Mouse (Mus musculus): ENCODE results near the gene Kansl1l. TPM values are rescaled to one million over a fixed set of nuclear protein-coding genes. Genes with fewer than 3 reads are reported as not detected.

Kansl1l gene
- polyA plus RNA-seq, 1 experiment, result 9.7 TPM

- peaks cover 7% of the 10 kb centered on the region for H3K36me3 ChIP-seq (ENCODE audit: control insufficient read depth, insufficient read depth, low read length)
Measured at GRCm38 (mm10) chr1:66804710-66805109, 12.7 kb downstream of the Kansl1l start.

GRCm38 (mm10) chr1:66797962-66798361 is 19.4 kb downstream of the Kansl1l start:
- Histone ChIP-seq H3K4me3 (ENCODE audit: insufficient read depth, low read depth, low read length) (no peak overlapping the region), H3K36me3 (ENCODE audit: control insufficient read depth, insufficient read depth, low read length) (peaks cover 9% of the 10 kb centered on the region), H3K4me1 (ENCODE audit: control insufficient read depth, insufficient read depth, low read length) (no peaks in the 10 kb centered on the region), H3K27ac (ENCODE audit: insufficient read depth, low read depth, low read length) (no peak overlapping the region), H3K27me3 (replicated peaks; ENCODE audit: control insufficient read depth, insufficient read depth, low read length) (no peaks in the 10 kb centered on the region)
- DNase-seq, result no peak
- 91% methylated on average over 2 of the region's 2 CpGs for WGBS
- TF ChIP-seq CTCF (conservative IDR thresholded peaks at IDR 0.05; ENCODE audit: insufficient read depth, insufficient read length, low read depth, low read length) (no peak), POLR2A (IDR thresholded peaks at IDR 0.05; ENCODE audit: low read depth, low read length) (no peak)

More at GRCm38 (mm10) chr1:66804710-66805109, 12.7 kb downstream of the Kansl1l start:
- Histone ChIP-seq H3K27me3 (replicated peaks; ENCODE audit: control insufficient read depth, insufficient read depth, low read length) (no peaks in the 10 kb centered on the region), H3K27ac (ENCODE audit: insufficient read depth, low read depth, low read length) (no peak overlapping the region), H3K4me3 (ENCODE audit: insufficient read depth, low read depth, low read length) (no peak overlapping the region), H3K4me1 (ENCODE audit: control insufficient read depth, insufficient read depth, low read length) (0 out of 2 replicates have a peak, but pooled peaks cover under 1% of the 10 kb centered on the region)
- no peak for DNase-seq
- WGBS, result 65% methylated on average over 5 of the region's 5 CpGs
- TF ChIP-seq CTCF (conservative IDR thresholded peaks at IDR 0.05; ENCODE audit: insufficient read depth, insufficient read length, low read depth, low read length) (no peak), POLR2A (IDR thresholded peaks at IDR 0.05; ENCODE audit: low read depth, low read length) (no peak)

- Histone ChIP-seq H3K27ac (ENCODE audit: insufficient read depth, low read depth, low read length) (no peak overlapping the region), H3K4me3 (ENCODE audit: insufficient read depth, low read depth, low read length) (no peak overlapping the region), H3K27me3 (replicated peaks; ENCODE audit: control insufficient read depth, insufficient read depth, low read length) (no peaks in the 10 kb centered on the region), H3K36me3 (ENCODE audit: control insufficient read depth, insufficient read depth, low read length) (peaks cover 2% of the 10 kb centered on the region; the same call in 1 of the 2 replicates), H3K4me1 (ENCODE audit: control insufficient read depth, insufficient read depth, low read length) (no peaks in the 10 kb centered on the region)
- TF ChIP-seq POLR2A (IDR thresholded peaks at IDR 0.05; ENCODE audit: low read depth, low read length) (no peak), CTCF (conservative IDR thresholded peaks at IDR 0.05; ENCODE audit: insufficient read depth, insufficient read length, low read depth, low read length) (no peak)
- 69% methylated on average over 2 of the region's 2 CpGs for WGBS
- DNase-seq, result peak; percentile 23
Measured at GRCm38 (mm10) chr1:66792838-66793466, 24.4 kb downstream of the Kansl1l start.

GRCm38 (mm10) chr1:66782296-66782695 is 35.1 kb downstream of the Kansl1l start:
- Histone ChIP-seq H3K4me3 (ENCODE audit: insufficient read depth, low read depth, low read length) (no peak overlapping the region), H3K4me1 (ENCODE audit: control insufficient read depth, insufficient read depth, low read length) (no peaks in the 10 kb centered on the region), H3K27me3 (replicated peaks; ENCODE audit: control insufficient read depth, insufficient read depth, low read length) (no peaks in the 10 kb centered on the region), H3K36me3 (ENCODE audit: control insufficient read depth, insufficient read depth, low read length) (no peaks in the 10 kb centered on the region), H3K27ac (ENCODE audit: insufficient read depth, low read depth, low read length) (no peak overlapping the region)
- 55% methylated on average over 2 of the region's 2 CpGs for WGBS
- DNase-seq, result no peak
- TF ChIP-seq CTCF (conservative IDR thresholded peaks at IDR 0.05; ENCODE audit: insufficient read depth, insufficient read length, low read depth, low read length) (no peak), POLR2A (IDR thresholded peaks at IDR 0.05; ENCODE audit: low read depth, low read length) (no peak)

- 75% methylated on average over 4 of the region's 4 CpGs for WGBS
- H3K27me3 ChIP-seq (replicated peaks; ENCODE audit: control insufficient read depth, insufficient read depth, low read length), result no peaks in the 10 kb centered on the region
- no peak for TF ChIP-seq CTCF (conservative IDR thresholded peaks at IDR 0.05; ENCODE audit: insufficient read depth, insufficient read length, low read depth, low read length)
- TF ChIP-seq POLR2A (IDR thresholded peaks at IDR 0.05; ENCODE audit: low read depth, low read length), result no peak
Measured at GRCm38 (mm10) chr1:66781027-66781426, 36.3 kb downstream of the Kansl1l start.

GRCm38 (mm10) chr1:66778798-66779197 is 38.6 kb downstream of the Kansl1l start:
- Histone ChIP-seq H3K36me3 (ENCODE audit: control insufficient read depth, insufficient read depth, low read length) (peaks cover 1% of the 10 kb centered on the region; the same call in 1 of the 2 replicates), H3K27me3 (replicated peaks; ENCODE audit: control insufficient read depth, insufficient read depth, low read length) (no peaks in the 10 kb centered on the region), H3K4me1 (ENCODE audit: control insufficient read depth, insufficient read depth, low read length) (no peaks in the 10 kb centered on the region), H3K4me3 (ENCODE audit: insufficient read depth, low read depth, low read length) (no peak overlapping the region), H3K27ac (ENCODE audit: insufficient read depth, low read depth, low read length) (no peak overlapping the region)
- DNase-seq, result no peak
- WGBS, result 88% methylated on average over 1 of the region's 1 CpGs
- TF ChIP-seq CTCF (conservative IDR thresholded peaks at IDR 0.05; ENCODE audit: insufficient read depth, insufficient read length, low read depth, low read length) (no peak), POLR2A (IDR thresholded peaks at IDR 0.05; ENCODE audit: low read depth, low read length) (no peak)

More at GRCm38 (mm10) chr1:66781027-66781426, 36.3 kb downstream of the Kansl1l start:
- H3K4me1 ChIP-seq (ENCODE audit: control insufficient read depth, insufficient read depth, low read length), result no peaks in the 10 kb centered on the region
- DNase-seq, result no peak
- H3K4me3 ChIP-seq (ENCODE audit: insufficient read depth, low read depth, low read length), result no peak overlapping the region
- H3K27ac ChIP-seq (ENCODE audit: insufficient read depth, low read depth, low read length), result no peak overlapping the region
- peaks cover 1% of the 10 kb centered on the region; the same call in 1 of the 2 replicates for H3K36me3 ChIP-seq (ENCODE audit: control insufficient read depth, insufficient read depth, low read length)

GRCm38 (mm10) chr1:66777878-66778277 is 39.5 kb downstream of the Kansl1l start:
- Histone ChIP-seq H3K27ac (ENCODE audit: insufficient read depth, low read depth, low read length) (no peak overlapping the region), H3K4me3 (ENCODE audit: insufficient read depth, low read depth, low read length) (no peak overlapping the region), H3K36me3 (ENCODE audit: control insufficient read depth, insufficient read depth, low read length) (peaks cover 3% of the 10 kb centered on the region; the same call in 1 of the 2 replicates), H3K27me3 (replicated peaks; ENCODE audit: control insufficient read depth, insufficient read depth, low read length) (no peaks in the 10 kb centered on the region), H3K4me1 (ENCODE audit: control insufficient read depth, insufficient read depth, low read length) (no peaks in the 10 kb centered on the region)
- TF ChIP-seq POLR2A (IDR thresholded peaks at IDR 0.05; ENCODE audit: low read depth, low read length), result no peak
- no peak for DNase-seq
- WGBS, result 42% methylated on average over 2 of the region's 2 CpGs

Measured in kidney, adult 2 months (tissue).